Mouse (Mus musculus): ENCODE measurements around the gene Wdr1. TPM values are rescaled to one million over a fixed set of nuclear protein-coding genes. Genes with fewer than 3 reads are reported as not detected.

The Wdr1 gene
- polyA plus RNA-seq, 1 experiment from 2014 or later: 181 TPM

- no peak for ATAC-seq (ENCODE audit: low read depth)
- H3K27ac ChIP-seq (ENCODE audit: low read depth, low read length): no peak overlapping the region
- no peaks in the 10 kb centered on the region for H3K36me3 ChIP-seq (ENCODE audit: control insufficient read depth, insufficient read depth, low read length)
- no peak overlapping the region for H3K4me2 ChIP-seq (ENCODE audit: low read depth, low read length)
- no peak overlapping the region for H3K9ac ChIP-seq (replicated peaks; ENCODE audit: low read depth, low read length)
- no peaks in the 10 kb centered on the region for H3K27me3 ChIP-seq (ENCODE audit: control insufficient read depth, insufficient read depth, low read length)
- H3K9me3 ChIP-seq (ENCODE audit: control insufficient read depth, low read length): no peaks in the 10 kb centered on the region
- no peak overlapping the region for H3K4me3 ChIP-seq (ENCODE audit: low read depth, low read length)
- no peaks in the 10 kb centered on the region for H3K4me1 ChIP-seq (ENCODE audit: control insufficient read depth, insufficient read depth, low read length)
These were observed 5.6 kb upstream of the Wdr1 start for GRCm38 (mm10) chr5:38568652-38569051.

DNA sequence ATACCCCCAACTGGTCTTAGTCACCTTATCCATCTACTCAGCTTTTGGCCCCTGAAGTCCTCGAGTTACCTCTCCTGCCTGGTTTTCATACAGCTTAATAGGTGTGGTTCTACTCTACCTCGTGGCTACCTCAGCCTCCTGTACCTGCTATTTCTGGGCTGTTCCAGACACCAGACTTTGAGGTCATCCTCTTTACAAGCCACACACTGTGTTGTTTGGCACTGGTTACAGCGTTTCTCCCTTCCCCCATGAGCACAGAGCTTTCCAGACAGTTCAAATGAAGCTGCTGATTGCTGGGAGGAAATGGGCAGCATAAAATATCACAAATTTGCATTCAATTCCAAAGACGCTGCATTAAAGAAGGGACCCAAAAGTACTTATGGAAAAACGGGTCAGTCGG lies 1.8 kb upstream of the Wdr1 start:
- Histone ChIP-seq H3K4me3 (ENCODE audit: low read depth, low read length) (no peak overlapping the region), H3K36me3 (ENCODE audit: control insufficient read depth, insufficient read depth, low read length) (no peaks in the 10 kb centered on the region), H3K27ac (ENCODE audit: low read depth, low read length) (no peak overlapping the region), H3K4me1 (ENCODE audit: control insufficient read depth, insufficient read depth, low read length) (peaks cover 15% of the 10 kb centered on the region), H3K9me3 (ENCODE audit: control insufficient read depth, low read length) (no peaks in the 10 kb centered on the region), H3K27me3 (ENCODE audit: control insufficient read depth, insufficient read depth, low read length) (no peaks in the 10 kb centered on the region), H3K9ac (replicated peaks; ENCODE audit: low read depth, low read length) (no peak overlapping the region), H3K4me2 (ENCODE audit: low read depth, low read length) (no peak overlapping the region)
- 85% methylated on average over 6 of the region's 6 CpGs for WGBS
- no peak for ATAC-seq (ENCODE audit: low read depth)

GRCm38 (mm10) chr5:38561426-38562024 lies 1.5 kb downstream of the Wdr1 start:
- H3K36me3 ChIP-seq (ENCODE audit: control insufficient read depth, insufficient read depth, low read length): peaks cover 7% of the 10 kb centered on the region; the same call in 1 of the 2 replicates
- under 1% methylated on average over 71 of the region's 79 CpGs for WGBS
- H3K9ac ChIP-seq (replicated peaks; ENCODE audit: low read depth, low read length): peak overlapping the region; percentile 82
- peak overlapping the region; percentile 93 for H3K4me3 ChIP-seq (ENCODE audit: low read depth, low read length)
- H3K27me3 ChIP-seq (ENCODE audit: control insufficient read depth, insufficient read depth, low read length): no peaks in the 10 kb centered on the region
- no peaks in the 10 kb centered on the region for H3K9me3 ChIP-seq (ENCODE audit: control insufficient read depth, low read length)
- H3K27ac ChIP-seq (ENCODE audit: low read depth, low read length): peak overlapping the region; percentile 80
- H3K4me1 ChIP-seq (ENCODE audit: control insufficient read depth, insufficient read depth, low read length): peaks cover 20% of the 10 kb centered on the region
- H3K4me2 ChIP-seq (ENCODE audit: low read depth, low read length): peak overlapping the region; percentile 94
- ATAC-seq (ENCODE audit: low read depth): peak; percentile 98

DNA sequence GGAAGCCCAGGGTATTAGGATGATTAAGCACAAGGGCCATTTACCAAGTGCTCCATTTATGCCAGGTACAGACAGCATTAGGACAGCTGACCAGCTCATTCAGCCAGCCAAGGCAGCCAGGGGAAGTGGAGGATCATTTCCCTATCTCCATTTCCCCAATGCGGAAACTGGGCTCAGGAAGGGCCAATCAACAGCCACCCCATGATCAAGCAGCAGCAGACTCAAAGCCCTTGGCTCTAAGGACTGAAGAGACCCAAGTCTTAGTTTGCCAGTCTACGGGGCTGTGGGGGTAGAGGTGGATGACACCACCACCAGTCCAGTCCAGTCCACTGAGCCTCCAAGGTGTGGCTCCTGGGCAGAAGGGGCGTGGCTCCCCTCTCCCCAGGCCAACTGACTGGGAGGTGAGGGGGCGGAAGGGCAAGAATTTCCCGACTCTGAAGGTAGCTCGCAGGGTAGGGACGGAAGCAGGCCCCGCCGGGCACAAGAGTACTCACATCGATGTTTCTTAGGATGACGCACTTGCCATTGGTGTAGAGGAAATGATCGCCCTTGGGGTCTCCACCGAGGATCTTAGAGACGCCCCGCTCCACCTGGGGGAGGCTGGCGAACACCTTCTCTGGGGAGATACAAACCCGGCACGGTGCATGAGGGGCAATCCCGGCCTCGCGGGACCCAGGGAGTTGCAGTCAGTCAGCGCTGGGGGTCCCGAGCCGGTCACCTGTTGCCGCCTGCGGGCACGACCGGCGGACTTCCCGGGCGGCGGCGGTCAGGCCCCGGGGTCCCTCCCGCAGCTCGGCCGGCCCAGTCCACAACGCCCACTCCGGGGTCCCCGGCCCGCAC lies 2.2 kb downstream of the Wdr1 start:
- peaks cover 8% of the 10 kb centered on the region; the same call in 1 of the 2 replicates for H3K36me3 ChIP-seq (ENCODE audit: control insufficient read depth, insufficient read depth, low read length)
- peak; percentile 49 for ATAC-seq (ENCODE audit: low read depth)
- peak overlapping the region; percentile 94 for H3K4me2 ChIP-seq (ENCODE audit: low read depth, low read length)
- peaks cover 20% of the 10 kb centered on the region for H3K4me1 ChIP-seq (ENCODE audit: control insufficient read depth, insufficient read depth, low read length)
- no peaks in the 10 kb centered on the region for H3K27me3 ChIP-seq (ENCODE audit: control insufficient read depth, insufficient read depth, low read length)
- no peaks in the 10 kb centered on the region for H3K9me3 ChIP-seq (ENCODE audit: control insufficient read depth, low read length)
- peak overlapping the region; percentile 82 for H3K9ac ChIP-seq (replicated peaks; ENCODE audit: low read depth, low read length)
- peak overlapping the region; percentile 93 for H3K4me3 ChIP-seq (ENCODE audit: low read depth, low read length)
- WGBS: 1% methylated on average over 40 of the region's 41 CpGs
- H3K27ac ChIP-seq (ENCODE audit: low read depth, low read length): peak overlapping the region; percentile 80

- WGBS: 87% methylated on average over 5 of the region's 5 CpGs
- H3K4me1 ChIP-seq (ENCODE audit: control insufficient read depth, insufficient read depth, low read length): peaks cover 23% of the 10 kb centered on the region
- H3K36me3 ChIP-seq (ENCODE audit: control insufficient read depth, insufficient read depth, low read length): peaks cover 14% of the 10 kb centered on the region
- no peak overlapping the region for H3K9ac ChIP-seq (replicated peaks; ENCODE audit: low read depth, low read length)
- no peak overlapping the region for H3K4me3 ChIP-seq (ENCODE audit: low read depth, low read length)
- no peaks in the 10 kb centered on the region for H3K9me3 ChIP-seq (ENCODE audit: control insufficient read depth, low read length)
- no peak overlapping the region for H3K4me2 ChIP-seq (ENCODE audit: low read depth, low read length)
- no peak overlapping the region for H3K27ac ChIP-seq (ENCODE audit: low read depth, low read length)
- no peak for ATAC-seq (ENCODE audit: low read depth)
- no peaks in the 10 kb centered on the region for H3K27me3 ChIP-seq (ENCODE audit: control insufficient read depth, insufficient read depth, low read length)
These were observed 4.2 kb downstream of the Wdr1 start for GRCm38 (mm10) chr5:38558831-38559230.

DNA sequence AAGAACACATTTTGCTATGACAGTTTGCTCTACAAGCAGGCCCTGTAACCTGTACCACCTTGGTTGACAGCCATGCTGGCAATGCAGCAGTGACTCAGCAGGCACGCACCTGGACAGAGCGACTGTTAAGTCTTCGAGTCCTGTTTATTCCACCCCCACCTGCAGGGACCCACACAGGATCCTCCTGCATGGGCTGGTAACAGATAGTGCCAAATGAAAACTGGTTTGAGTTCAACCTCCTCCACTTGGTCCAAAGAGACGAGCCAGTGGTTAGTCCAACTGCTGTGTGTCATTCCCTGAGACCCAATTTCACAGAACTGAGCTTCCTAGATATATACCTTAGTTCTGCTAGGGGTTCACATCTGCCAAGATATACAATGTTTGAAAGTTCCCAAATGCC lies 5.2 kb downstream of the Wdr1 start:
- ATAC-seq (ENCODE audit: low read depth): no peak
- Histone ChIP-seq H3K4me3 (ENCODE audit: low read depth, low read length) (no peak overlapping the region), H3K9ac (replicated peaks; ENCODE audit: low read depth, low read length) (no peak overlapping the region), H3K27ac (ENCODE audit: low read depth, low read length) (no peak overlapping the region), H3K36me3 (ENCODE audit: control insufficient read depth, insufficient read depth, low read length) (peaks cover 14% of the 10 kb centered on the region), H3K9me3 (ENCODE audit: control insufficient read depth, low read length) (no peaks in the 10 kb centered on the region), H3K27me3 (ENCODE audit: control insufficient read depth, insufficient read depth, low read length) (no peaks in the 10 kb centered on the region), H3K4me2 (ENCODE audit: low read depth, low read length) (no peak overlapping the region), H3K4me1 (ENCODE audit: control insufficient read depth, insufficient read depth, low read length) (peaks cover 26% of the 10 kb centered on the region)
- WGBS: 92% methylated on average over 4 of the region's 4 CpGs

DNA sequence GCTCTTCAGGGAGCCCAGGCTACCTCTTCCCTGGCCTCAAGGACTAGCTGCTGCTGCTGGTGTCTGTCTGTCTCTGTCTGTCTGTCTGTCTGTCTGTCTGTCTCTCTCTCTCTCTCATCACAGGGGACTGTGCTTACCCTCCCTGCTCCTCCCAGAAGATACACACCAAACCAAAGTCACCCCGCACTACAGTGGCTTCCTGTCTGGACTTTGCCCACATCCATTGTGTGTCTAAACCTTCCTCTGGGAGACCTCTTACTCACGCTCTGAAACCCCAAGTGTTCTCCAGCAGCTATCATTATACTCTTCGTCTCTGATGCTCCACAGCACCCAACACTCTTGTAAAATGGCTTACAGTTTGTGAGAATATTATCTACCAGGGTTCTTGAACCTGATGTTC lies 6.6 kb downstream of the Wdr1 start:
- Histone ChIP-seq H3K4me3 (ENCODE audit: low read depth, low read length) (no peak overlapping the region), H3K4me1 (ENCODE audit: control insufficient read depth, insufficient read depth, low read length) (peaks cover 21% of the 10 kb centered on the region), H3K4me2 (ENCODE audit: low read depth, low read length) (no peak overlapping the region), H3K9ac (replicated peaks; ENCODE audit: low read depth, low read length) (no peak overlapping the region), H3K27ac (ENCODE audit: low read depth, low read length) (no peak overlapping the region), H3K9me3 (ENCODE audit: control insufficient read depth, low read length) (no peaks in the 10 kb centered on the region), H3K36me3 (ENCODE audit: control insufficient read depth, insufficient read depth, low read length) (peaks cover 14% of the 10 kb centered on the region), H3K27me3 (ENCODE audit: control insufficient read depth, insufficient read depth, low read length) (no peaks in the 10 kb centered on the region)
- 91% methylated on average over 3 of the region's 3 CpGs for WGBS
- no peak for ATAC-seq (ENCODE audit: low read depth)

DNA sequence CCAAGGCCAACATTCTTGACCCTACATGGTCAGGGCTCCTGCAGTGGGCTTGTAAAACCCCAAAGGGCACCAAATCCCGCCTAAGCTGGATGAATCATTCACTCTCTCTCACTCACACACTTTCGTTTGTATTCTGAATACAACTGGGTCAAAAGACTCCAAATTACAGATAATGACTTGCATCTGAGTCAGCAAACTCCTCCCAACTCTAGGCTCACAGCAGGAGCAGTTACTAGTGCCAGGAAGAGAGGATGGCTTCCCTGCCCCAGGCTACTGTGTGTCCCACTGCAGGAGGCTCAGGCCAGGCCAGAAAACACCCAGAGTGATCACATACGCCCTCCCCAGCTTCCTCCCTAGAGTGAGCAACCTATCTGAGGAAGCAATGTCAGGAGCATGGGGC lies 9.1 kb downstream of the Wdr1 start:
- Histone ChIP-seq H3K4me2 (ENCODE audit: low read depth, low read length) (no peak overlapping the region), H3K27me3 (ENCODE audit: control insufficient read depth, insufficient read depth, low read length) (no peaks in the 10 kb centered on the region), H3K36me3 (ENCODE audit: control insufficient read depth, insufficient read depth, low read length) (peaks cover 29% of the 10 kb centered on the region), H3K9ac (replicated peaks; ENCODE audit: low read depth, low read length) (no peak overlapping the region), H3K9me3 (ENCODE audit: control insufficient read depth, low read length) (no peaks in the 10 kb centered on the region), H3K4me1 (ENCODE audit: control insufficient read depth, insufficient read depth, low read length) (peaks cover 12% of the 10 kb centered on the region; the same call in 1 of the 2 replicates), H3K27ac (ENCODE audit: low read depth, low read length) (no peak overlapping the region), H3K4me3 (ENCODE audit: low read depth, low read length) (no peak overlapping the region)
- no peak for ATAC-seq (ENCODE audit: low read depth)
- WGBS: 36% methylated on average over 3 of the region's 3 CpGs

DNA sequence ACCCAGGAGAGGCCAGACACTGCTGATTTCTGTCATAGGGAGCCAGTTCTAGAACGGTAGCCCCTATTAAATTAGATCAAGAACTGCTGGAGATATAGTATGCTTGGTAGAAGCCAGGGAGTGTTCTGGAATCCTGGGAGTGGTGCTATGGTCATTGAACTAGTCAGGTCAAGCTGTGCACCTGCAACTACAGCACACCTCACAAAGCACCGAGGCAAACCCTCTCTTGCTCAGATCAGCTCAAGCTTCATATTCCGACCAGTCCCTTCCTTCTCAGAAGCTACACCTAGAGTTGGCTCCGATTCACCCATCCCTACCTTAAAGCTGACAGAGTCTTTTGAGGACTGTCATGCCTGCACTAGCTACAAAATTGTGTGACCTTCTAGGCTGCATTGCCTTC lies 9.5 kb downstream of the Wdr1 start:
- 97% methylated on average over 4 of the region's 4 CpGs for WGBS
- no peak overlapping the region for H3K9ac ChIP-seq (replicated peaks; ENCODE audit: low read depth, low read length)
- no peak overlapping the region for H3K27ac ChIP-seq (ENCODE audit: low read depth, low read length)
- H3K4me2 ChIP-seq (ENCODE audit: low read depth, low read length): no peak overlapping the region
- peaks cover 34% of the 10 kb centered on the region for H3K36me3 ChIP-seq (ENCODE audit: control insufficient read depth, insufficient read depth, low read length)
- ATAC-seq (ENCODE audit: low read depth): no peak
- H3K4me3 ChIP-seq (ENCODE audit: low read depth, low read length): no peak overlapping the region
- no peaks in the 10 kb centered on the region for H3K9me3 ChIP-seq (ENCODE audit: control insufficient read depth, low read length)
- H3K27me3 ChIP-seq (ENCODE audit: control insufficient read depth, insufficient read depth, low read length): no peaks in the 10 kb centered on the region
- H3K4me1 ChIP-seq (ENCODE audit: control insufficient read depth, insufficient read depth, low read length): peaks cover 13% of the 10 kb centered on the region; the same call in 1 of the 2 replicates

Measured in neural tube, embryonic 14.5 days (tissue).